Mouse (Mus musculus): ENCODE measurements around the gene 1700025G04Rik.
A peak's percentile ranks its signal among the peaks of the same experiment; 100 is the strongest.

1700025G04Rik gene

GRCm38 (mm10) chr1:151907014-151907413, 182.9 kb downstream of the 1700025G04Rik start:
- peak; percentile 85 for DNase-seq (ENCODE audit: low read depth, low spot score)

GRCm38 (mm10) chr1:151900706-151901360, 189.1 kb downstream of the 1700025G04Rik start:
- DNase-seq (ENCODE audit: low read depth, low spot score): no peak

GRCm38 (mm10) chr1:151899964-151900363, 190.0 kb downstream of the 1700025G04Rik start:
- no peak for DNase-seq (ENCODE audit: low read depth, low spot score)

- no peak for DNase-seq (ENCODE audit: low read depth, low spot score)
Observed at GRCm38 (mm10) chr1:151895406-151895805, 194.5 kb downstream of the 1700025G04Rik start.

GRCm38 (mm10) chr1:151893976-151894375, 195.9 kb downstream of the 1700025G04Rik start:
- DNase-seq (ENCODE audit: low read depth, low spot score): no peak

- DNase-seq (ENCODE audit: low read depth, low spot score): no peak
Observed at GRCm38 (mm10) chr1:151892008-151892407, 197.9 kb downstream of the 1700025G04Rik start.

- DNase-seq (ENCODE audit: low read depth, low spot score): no peak
Observed at GRCm38 (mm10) chr1:151891194-151891593, 198.7 kb downstream of the 1700025G04Rik start.

GRCm38 (mm10) chr1:151890041-151890621, 199.8 kb downstream of the 1700025G04Rik start:
- DNase-seq (ENCODE audit: low read depth, low spot score): no peak

- no peak for DNase-seq (ENCODE audit: low read depth, low spot score)
Observed at GRCm38 (mm10) chr1:151887631-151888030, 202.3 kb downstream of the 1700025G04Rik start.

GRCm38 (mm10) chr1:151887126-151887525, 202.8 kb downstream of the 1700025G04Rik start:
- DNase-seq (ENCODE audit: low read depth, low spot score): no peak

GRCm38 (mm10) chr1:151886171-151886570, 203.8 kb downstream of the 1700025G04Rik start:
- no peak for DNase-seq (ENCODE audit: low read depth, low spot score)

- no peak for DNase-seq (ENCODE audit: low read depth, low spot score)
Observed at GRCm38 (mm10) chr1:151881253-151881652, 208.7 kb downstream of the 1700025G04Rik start.

GRCm38 (mm10) chr1:151880731-151881130, 209.2 kb downstream of the 1700025G04Rik start:
- DNase-seq (ENCODE audit: low read depth, low spot score): no peak

- no peak for DNase-seq (ENCODE audit: low read depth, low spot score)
Observed at GRCm38 (mm10) chr1:151879966-151880365, 210.0 kb downstream of the 1700025G04Rik start.

GRCm38 (mm10) chr1:151879308-151879850, 210.5 kb downstream of the 1700025G04Rik start:
- no peak for DNase-seq (ENCODE audit: low read depth, low spot score)

- DNase-seq (ENCODE audit: low read depth, low spot score): no peak
Observed at GRCm38 (mm10) chr1:151878411-151878810, 211.5 kb downstream of the 1700025G04Rik start.

GRCm38 (mm10) chr1:151872971-151873370, 217.0 kb downstream of the 1700025G04Rik start:
- DNase-seq (ENCODE audit: low read depth, low spot score): peak; percentile 49

GRCm38 (mm10) chr1:151864326-151864725, 225.6 kb downstream of the 1700025G04Rik start:
- no peak for DNase-seq (ENCODE audit: low read depth, low spot score)

GRCm38 (mm10) chr1:151863797-151864147, 226.2 kb downstream of the 1700025G04Rik start:
- no peak for DNase-seq (ENCODE audit: low read depth, low spot score)

GRCm38 (mm10) chr1:151863135-151863796, 226.7 kb downstream of the 1700025G04Rik start:
- no peak for DNase-seq (ENCODE audit: low read depth, low spot score)

GRCm38 (mm10) chr1:151862109-151862508, 227.8 kb downstream of the 1700025G04Rik start:
- DNase-seq (ENCODE audit: low read depth, low spot score): no peak

GRCm38 (mm10) chr1:151861334-151861995, 228.5 kb downstream of the 1700025G04Rik start:
- no peak for DNase-seq (ENCODE audit: low read depth, low spot score)
